In the genomic region with DNA sequence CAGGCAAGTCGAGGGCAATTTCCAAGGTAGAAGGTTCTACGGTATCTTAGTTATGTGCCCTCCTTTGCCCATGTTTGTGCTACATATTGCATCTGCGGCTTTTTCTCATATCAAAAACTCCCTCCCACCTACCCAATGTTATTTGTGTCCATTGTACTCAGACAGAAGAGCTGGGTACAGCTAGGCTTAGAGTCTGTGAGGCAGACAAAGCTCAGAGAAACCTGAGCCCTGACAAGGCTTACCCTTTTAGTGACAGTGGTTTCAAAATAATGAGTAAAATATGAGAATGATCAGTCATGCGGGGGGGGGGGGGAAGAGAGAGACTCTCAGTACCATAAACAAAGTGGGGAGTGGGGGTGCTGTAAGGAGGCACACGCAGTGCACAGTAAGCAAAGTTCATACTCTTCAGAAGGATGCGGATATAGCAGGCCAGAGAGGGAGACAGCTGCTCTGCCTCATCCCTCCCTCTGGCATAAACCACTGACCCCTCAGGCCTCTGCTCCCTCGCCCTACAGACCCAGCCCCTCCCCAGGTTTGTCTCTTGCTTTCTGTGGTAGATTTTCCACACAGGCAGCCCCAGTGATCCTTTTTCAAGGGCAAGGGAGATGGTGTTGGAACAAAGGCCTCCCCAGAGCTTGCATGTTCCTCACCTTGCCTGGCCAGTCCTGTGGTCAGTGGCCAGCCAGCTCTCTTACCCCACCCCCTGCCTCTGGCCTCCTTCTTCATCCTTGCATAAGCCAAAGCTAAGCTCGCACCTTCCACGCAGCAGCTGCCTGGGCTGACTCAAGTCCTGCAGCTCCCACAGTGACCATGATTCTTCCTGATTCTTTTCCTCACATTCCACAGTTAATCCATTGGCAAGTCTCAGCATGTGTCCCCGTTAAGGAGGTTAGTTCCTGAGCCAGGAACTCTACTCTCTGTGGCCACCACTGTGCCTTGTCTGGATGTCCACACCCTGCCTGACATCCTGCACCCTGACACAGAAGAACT, we compare ENCODE assay signal across 11 mouse cellular contexts. TPM values are rescaled to one million over a fixed set of nuclear protein-coding genes. Genes with fewer than 3 reads are reported as not detected.
DNase-seq lines count a peak whose midpoint lies in the region; ATAC-seq and TF ChIP-seq lines count a peak whose summit lies in the region.
"Had no signal": no experiment of that assay in that cellular context is flagged by ENCODE, and none has a peak within 500 bp of the region (broad histone marks: within the 10 kb centered on the region; RNA-seq: fewer than 3 reads in every experiment).

No protein-coding gene starts in this region.

- intact Hi-C loops in gastrocnemius, adult 2 months (cut with DNase I), result loop anchor here (5.0 kb wide), 1 partner anchor 46 kb away; no protein-coding TSS in a partner anchor

- no peaks in the 10 kb centered on the region for H3K27me3 ChIP-seq in kidney, embryonic 14.5 days (ENCODE audit: control insufficient read depth, insufficient read depth, low read length)
- H3K27me3 ChIP-seq: hindbrain, embryonic 15.5 days had no signal

- no peaks in the 10 kb centered on the region for H3K36me3 ChIP-seq in kidney, embryonic 14.5 days (ENCODE audit: control insufficient read depth, insufficient read depth, low read length)
- H3K36me3 ChIP-seq: hindbrain, embryonic 15.5 days had no signal

- H3K4me1 ChIP-seq in kidney, embryonic 14.5 days (ENCODE audit: control insufficient read depth, insufficient read depth, low read length), result peaks cover 7% of the 10 kb centered on the region; the same call in 1 of the 2 replicates
- H3K4me1 ChIP-seq: hindbrain, embryonic 15.5 days had no signal

- no peak overlapping the region for H3K4me3 ChIP-seq in kidney, embryonic 14.5 days (ENCODE audit: low read length)
- no peak overlapping the region for H3K4me3 ChIP-seq in gastrocnemius, adult 2 months
- H3K4me3 ChIP-seq: hindbrain, embryonic 15.5 days had no signal

- H3K9ac ChIP-seq in kidney, embryonic 14.5 days (ENCODE audit: low read depth, low read length), result no peak overlapping the region
- H3K9ac ChIP-seq: hindbrain, embryonic 15.5 days had no signal

- no peak for DNase-seq in kidney, adult 11 months
- DNase-seq in NIH3T3 (ENCODE audit: low read depth), result peak; percentile 63
- DNase-seq in gastrocnemius, adult 2 months, result peak; percentile 66
- DNase-seq in kidney, postnatal 10 days, result peak; percentile 61
- DNase-seq in ovary, postnatal 36 days (ENCODE audit: low spot score), result no peak
- DNase-seq: cerebellum, adult 9-11 months had no signal

- no peaks in the 10 kb centered on the region for H3K9me3 ChIP-seq in kidney, embryonic 14.5 days (ENCODE audit: control insufficient read depth, low read length)
- H3K9me3 ChIP-seq: hindbrain, embryonic 15.5 days had no signal

- H3K4me2 ChIP-seq in kidney, embryonic 14.5 days (replicated peaks; ENCODE audit: low read depth, low read length), result no peak overlapping the region
- H3K4me2 ChIP-seq: hindbrain, embryonic 15.5 days had no signal

- no peak for TF ChIP-seq CTCF in gastrocnemius, adult 2 months (IDR thresholded peaks at IDR 0.05)

- peak overlapping the region; percentile 20; the same call in 1 of the 2 replicates for H3K27ac ChIP-seq in kidney, embryonic 14.5 days (ENCODE audit: low read depth, low read length)
- peak overlapping the region; percentile 64 for H3K27ac ChIP-seq in gastrocnemius, adult 2 months
- H3K27ac ChIP-seq: hindbrain, embryonic 15.5 days had no signal

- peak; percentile 71 for ATAC-seq in kidney, embryonic 14.5 days (ENCODE audit: low FRiP score, low TSS enrichment)
- no peak for ATAC-seq in megakaryocyte progenitor cell, adult 5-6 weeks (replicated peaks; ENCODE audit: poor library complexity)
- no peak for ATAC-seq in CD4-positive, CD25-positive, alpha-beta regulatory T cell, adult 4 months

- 46% methylated on average over 10 of the region's 10 CpGs for WGBS in kidney, embryonic 14.5 days

RNA-seq across cellular contexts. Expression of gene Hhat, which starts 35.4 kb away (rescaled TPM):
- polyA plus RNA-seq in kidney, embryonic 14.5 days (2014; fragmentation: Nextera tagmentation; extraction: Ambion mirVana), result 11.4 and 16.5 TPM in 2 replicates
- under 1 TPM; 0.59 to 0.69 TPM for total RNA-seq in gastrocnemius, adult 2 months (2021)
- 1.5 and 2.0 TPM in 2 replicates for total RNA-seq in megakaryocyte progenitor cell, adult 5-6 weeks (2015)
- total RNA-seq in megakaryocyte progenitor cell, adult 5-6 weeks (2017), result 1.7 and 2.6 TPM in 2 replicates
- 1 to 10 TPM; 2.9 to 3.7 TPM for polyA plus RNA-seq in CD4-positive, CD25-positive, alpha-beta regulatory T cell, adult 4 months (2017; shearing (Covaris generic))

RNA-seq across cellular contexts. Expression of gene Sertad4, which starts 49.1 kb away (rescaled TPM):
- polyA plus RNA-seq in kidney, embryonic 14.5 days (2014; fragmentation: Nextera tagmentation; extraction: Ambion mirVana), result 15.7 and 23.9 TPM in 2 replicates
- total RNA-seq in gastrocnemius, adult 2 months (2021), result 1 to 10 TPM; 1.9 to 2.7 TPM
- not detected in 2 replicates for total RNA-seq in megakaryocyte progenitor cell, adult 5-6 weeks (2015)
- total RNA-seq in megakaryocyte progenitor cell, adult 5-6 weeks (2017), result not detected in 2 replicates
- not detected for polyA plus RNA-seq in CD4-positive, CD25-positive, alpha-beta regulatory T cell, adult 4 months (2017; shearing (Covaris generic))
- total RNA-seq: MEL had no signal

Comparison
In these comparisons a context has a peak if more than half of its experiments do, and no peak if none do; other contexts are left out.
1. DNase-seq: peak in NIH3T3 (single experiment), gastrocnemius, adult 2 months (single experiment) and kidney, postnatal 10 days (single experiment); none in kidney, adult 11 months (single experiment) and ovary, postnatal 36 days (single experiment).